Mouse (Mus musculus): ENCODE results near the gene Pop5. TPM values are rescaled to one million over a fixed set of nuclear protein-coding genes. Genes with fewer than 3 reads are reported as not detected.

Pop5 gene
- 100 to 1,000 TPM; 104 to 110 TPM for total RNA-seq (2021)

DNA sequence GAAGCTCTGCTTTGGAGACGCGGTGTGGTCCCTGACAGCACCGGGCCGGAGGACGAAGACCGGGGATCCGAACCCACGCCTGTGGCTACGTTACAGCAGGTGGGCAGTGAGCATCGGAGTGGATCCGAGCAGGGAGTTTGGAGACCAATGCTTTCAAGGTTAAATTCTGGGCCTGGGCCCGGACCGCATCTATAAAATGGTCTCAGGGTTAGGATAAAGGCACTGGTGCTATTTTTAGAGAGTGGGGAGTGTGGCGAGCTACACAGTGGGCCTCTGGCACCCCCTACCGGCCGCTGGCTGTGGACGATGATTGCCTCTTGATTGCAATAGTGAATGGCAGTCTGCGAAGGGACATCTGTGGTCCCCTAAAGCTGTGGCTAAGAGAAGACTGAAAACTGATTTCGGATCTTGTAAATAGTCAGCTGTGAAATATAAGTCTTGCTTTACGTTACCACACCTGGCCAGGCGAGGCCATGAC lies at the start of gene Pop5:
Gene Pop5 (plus strand): TSS at position 51 of the 478 bp plus-strand sequence.
- intact Hi-C loops (cut with DNase I), result loop anchor here (1.0 to 2.0 kb wide), 5 partner anchors 29 to 257 kb away; partner anchors contain the start of gene Mlec
- DNase-seq (ENCODE audit: low spot score in 2 of 2), result peak; percentile 90 to 93

DNA sequence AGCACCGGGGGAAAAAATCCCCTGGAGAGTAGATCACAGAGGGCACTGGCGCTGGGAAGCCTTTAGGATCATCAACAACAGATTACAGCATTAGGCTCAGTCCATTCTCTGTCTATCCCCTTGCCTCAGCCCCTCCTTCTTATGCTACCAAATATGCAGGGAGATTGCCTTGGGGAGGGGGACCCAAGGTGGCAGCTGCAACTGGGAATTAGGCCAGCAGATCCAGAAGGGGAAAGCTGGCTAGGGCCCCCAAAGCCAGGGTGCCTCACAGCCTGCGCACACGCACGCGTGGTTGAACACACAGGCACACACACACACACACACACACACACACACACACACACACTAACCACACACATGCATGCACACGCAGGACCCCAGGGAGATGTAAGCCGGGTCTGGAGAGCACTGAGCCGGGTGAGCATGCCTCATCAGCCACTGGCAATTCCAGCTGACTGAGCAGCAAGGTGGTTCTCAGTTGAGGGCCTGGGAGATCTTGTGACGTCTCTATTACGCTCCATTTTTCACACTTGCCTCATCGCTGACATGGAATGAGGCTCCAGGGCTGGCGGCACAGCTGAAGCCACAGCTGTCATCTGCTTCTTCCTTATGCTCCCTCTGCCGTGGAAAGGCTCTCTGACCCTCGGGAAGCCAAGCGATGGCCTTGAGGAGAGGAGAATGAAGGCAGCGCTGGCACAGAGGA lies 49.1 kb upstream of the Pop5 start:
- DNase-seq (ENCODE audit: low spot score in 2 of 2), result peak; percentile 23 to 73
- intact Hi-C loops (cut with DNase I), result loop anchor here (1.0 kb wide), 1 partner anchor 50 kb away; no protein-coding TSS in a partner anchor

DNA sequence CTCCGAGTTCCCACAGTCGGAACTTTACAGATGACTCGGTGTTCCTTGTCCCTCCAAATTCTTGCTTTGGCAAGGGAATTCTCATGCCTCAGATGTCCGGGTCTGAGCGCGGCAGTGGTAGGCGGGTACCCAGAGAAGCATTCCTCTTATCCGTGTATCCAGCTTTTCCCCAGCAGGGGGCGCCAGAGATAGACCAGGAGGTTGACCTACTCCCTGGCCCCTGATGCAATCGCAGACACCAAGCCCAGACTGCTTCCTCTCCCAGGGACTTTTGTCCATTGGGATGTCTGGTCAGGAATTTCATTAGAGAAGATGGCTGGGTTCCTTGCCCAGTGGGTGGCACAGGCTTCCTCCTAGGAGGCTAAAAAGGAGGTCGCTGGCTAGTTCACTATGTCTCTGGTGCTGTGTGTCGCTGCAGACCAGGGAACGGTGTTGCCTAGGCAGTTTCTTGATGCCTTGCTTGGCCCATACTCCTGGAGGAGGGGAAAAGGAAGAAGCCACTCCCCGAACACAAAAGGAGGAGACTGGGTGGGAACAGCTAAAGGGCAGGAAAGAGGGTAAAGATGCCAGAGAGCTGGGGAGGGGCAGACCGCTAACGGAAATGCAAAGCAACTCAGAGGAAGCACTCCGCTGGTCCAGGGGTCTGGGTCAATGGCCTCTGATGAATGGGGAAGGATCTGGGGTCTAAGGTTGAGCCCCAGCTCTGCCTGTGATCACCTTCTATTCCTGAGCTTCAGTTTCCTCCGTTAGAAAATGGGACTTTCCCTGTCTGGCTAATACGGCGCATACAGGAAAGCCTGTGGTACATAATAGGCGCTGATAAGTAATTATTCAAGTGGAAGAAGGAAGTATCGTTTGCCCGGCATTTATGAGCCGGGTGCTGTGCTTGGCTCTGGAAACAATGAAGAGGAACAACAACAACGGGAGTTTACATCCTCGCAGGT lies 48.2 kb upstream of the Pop5 start:
- intact Hi-C loops (cut with DNase I), result loop anchor here (1.0 kb wide), 1 partner anchor 49 kb away; no protein-coding TSS in a partner anchor

DNA sequence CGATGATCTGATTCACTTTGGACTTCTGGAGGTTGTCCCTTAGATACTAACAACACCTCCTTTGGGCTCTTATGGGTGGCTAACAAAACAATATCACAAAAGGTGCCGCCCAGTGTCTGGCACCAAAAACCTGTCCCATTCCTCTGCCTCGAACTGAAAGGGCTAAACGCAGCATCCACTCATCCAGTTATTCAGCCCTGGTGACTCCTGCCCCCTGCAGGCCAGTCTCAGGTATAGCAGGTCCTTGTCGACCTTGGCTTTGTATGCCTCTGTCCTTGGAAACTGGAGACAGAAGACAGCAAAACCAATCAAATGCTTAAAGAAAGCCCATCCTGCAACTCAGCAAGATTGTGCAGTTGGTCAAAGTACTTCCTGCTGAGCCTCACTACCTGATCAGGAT lies 46.8 kb upstream of the Pop5 start:
- intact Hi-C loops (cut with DNase I), result no loop called here
- no peak for DNase-seq (ENCODE audit: low spot score in 2 of 2)

More for the DNA sequence above, 48.2 kb upstream of the Pop5 start:
- peak; percentile 91 to 94 for DNase-seq (ENCODE audit: low spot score in 2 of 2)

DNA sequence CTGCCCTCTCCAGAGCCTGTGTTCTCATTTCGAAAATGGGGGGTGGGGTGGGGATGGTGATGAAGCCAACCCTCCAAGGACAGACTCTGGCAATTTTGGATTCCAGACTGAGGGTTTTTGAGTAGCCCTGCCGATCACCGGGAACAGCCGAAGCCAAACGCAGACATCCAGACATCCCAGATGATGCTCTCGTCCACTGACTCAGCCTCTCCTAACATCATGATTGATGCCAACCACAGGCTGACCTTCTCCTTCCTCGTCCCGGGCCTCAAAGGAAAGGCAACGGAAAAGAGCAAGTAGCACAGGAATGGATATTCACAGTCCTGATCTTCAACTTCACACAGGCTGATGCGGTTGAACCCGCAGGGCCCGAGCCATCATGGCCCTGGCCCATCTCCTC lies 45.6 kb upstream of the Pop5 start:
- intact Hi-C loops (cut with DNase I), result no loop called here
- no peak for DNase-seq (ENCODE audit: low spot score in 2 of 2)

DNA sequence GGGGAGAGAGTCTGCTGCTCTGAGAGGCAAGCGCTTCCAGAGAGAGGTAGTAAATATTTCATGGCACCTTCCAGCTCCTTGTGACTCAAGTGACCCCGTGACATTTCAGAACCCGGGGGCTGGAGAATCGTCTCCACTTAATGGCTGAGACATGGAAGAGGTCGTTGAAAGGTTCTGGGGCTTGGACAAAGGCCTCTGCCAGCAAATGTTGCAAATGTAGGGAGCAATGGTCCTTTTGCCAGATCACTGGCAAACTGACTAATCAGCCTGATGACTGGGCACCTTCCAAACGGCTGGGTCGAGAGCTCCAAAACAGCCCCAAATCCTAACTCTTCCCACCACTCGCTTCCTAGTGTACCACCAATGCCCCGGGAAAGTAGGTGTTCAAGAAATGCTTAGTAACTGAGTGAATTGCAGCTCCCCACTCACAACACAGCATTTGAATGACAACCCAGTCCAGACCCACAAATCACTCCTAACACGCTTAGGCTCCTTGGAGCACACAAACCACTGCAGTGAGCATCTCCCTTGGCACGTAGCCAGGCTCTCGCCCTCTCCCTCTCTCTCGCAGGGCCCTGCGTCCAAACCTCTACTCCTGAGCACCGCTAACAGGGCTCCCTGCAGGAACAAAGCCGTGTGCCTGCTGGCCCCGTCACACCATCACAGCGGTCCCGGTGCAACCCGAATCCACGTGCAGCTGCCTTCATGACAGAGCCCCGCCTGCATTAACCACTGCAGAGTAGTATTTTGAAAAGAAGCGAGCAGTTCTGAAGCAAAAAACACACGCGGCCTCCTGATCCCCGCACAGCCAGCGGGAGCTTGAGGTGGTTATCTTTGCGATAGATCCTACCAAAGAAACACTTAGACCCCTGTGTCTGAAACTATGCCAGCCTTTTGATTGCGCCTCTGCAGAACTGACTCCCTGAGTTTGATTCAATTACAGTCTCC lies 43.5 kb upstream of the Pop5 start:
- peak; percentile 49 to 50 for DNase-seq (ENCODE audit: low spot score in 2 of 2)
- intact Hi-C loops (cut with DNase I), result no loop called here

DNA sequence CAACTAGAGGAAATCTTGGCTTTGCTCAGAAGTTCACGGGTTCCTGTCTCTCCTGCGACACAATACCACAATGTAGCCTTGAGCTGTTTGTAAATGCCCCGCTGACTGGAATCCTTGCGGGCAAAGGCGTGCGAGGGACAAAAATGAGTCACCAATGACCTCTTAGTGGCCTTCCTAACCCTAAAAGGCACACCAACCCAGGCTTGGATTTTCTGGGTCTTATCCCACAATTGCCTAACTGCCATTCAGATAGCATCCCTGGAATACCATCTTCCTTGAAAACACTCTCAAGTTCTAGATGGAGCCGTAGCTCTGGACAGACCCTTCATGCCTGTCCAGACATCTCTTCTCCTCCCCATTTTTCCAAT lies 42.8 kb upstream of the Pop5 start:
- no peak for DNase-seq (ENCODE audit: low spot score in 2 of 2)
- intact Hi-C loops (cut with DNase I), result no loop called here

DNA sequence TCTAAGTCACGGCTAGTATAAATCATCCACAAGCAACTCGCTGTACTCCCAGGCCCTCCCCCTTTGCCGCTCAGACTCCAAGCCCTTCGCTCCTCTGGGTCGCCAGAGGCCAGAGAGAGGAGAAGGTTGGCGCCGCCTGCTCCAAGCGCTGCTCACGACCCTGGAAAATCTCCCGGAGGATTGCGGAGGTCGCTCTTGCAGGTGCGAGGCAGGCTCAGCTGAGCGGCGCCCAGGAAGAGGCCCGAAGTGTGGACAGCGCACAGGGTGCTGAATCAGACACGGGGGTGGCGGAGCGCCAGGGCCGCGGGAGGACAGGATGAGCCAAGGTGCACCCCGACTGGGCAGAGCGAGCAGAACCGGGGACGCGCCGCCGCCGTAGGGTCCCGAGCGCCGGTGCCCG lies 42.4 kb upstream of the Pop5 start:
- peak; percentile 49 to 70 for DNase-seq (ENCODE audit: low spot score in 2 of 2)
- intact Hi-C loops (cut with DNase I), result no loop called here

DNA sequence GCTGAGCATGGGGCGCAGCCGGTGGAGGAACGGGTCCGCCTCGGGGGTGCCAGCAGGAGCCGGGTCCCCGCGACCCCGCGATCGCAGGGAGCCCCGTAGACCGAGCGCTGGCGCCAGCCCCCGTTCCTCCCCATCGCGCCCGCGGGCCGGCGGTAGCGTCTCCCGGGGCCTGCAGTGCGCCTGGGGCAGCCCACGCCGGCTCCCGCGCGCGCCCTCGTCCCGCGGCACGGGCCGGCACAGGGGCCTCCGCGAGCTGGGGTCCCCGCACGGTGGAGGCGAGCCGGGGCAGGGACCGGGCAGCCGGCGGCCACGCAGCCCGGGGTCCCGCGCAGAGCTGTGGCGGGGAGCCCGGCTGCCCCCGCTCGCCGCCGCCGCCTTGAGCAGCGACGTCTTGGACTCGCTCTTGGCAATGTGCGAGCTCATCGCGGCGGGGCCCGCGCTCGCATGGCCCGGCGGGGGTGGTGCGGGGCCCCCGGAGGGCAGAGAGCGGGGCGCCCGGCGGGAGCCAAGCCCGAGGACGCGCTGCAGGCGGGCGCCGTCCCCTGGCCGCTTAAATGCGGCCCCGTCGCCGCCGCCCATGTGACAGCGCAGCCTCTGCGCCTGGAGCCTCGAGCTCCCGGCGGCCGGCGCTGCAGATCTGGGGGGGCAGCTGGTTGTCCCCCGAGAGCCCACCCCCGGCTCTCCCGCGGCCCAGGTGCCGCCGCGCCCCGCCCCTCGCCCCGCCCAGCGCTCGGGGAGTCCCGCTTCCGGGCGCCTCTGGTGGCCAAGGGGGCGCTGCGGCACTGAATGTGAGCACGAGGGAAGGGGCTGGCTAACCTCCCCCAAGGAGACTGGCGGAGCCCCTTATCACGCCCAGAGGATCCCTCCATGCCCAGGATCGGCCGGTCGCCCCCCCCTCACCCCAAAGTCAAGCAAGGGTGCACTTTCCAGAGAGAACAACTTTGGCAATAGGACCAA lies 41.7 kb upstream of the Pop5 start, which contains the start of gene Cabp1:
Gene Cabp1 (minus strand): TSS at position 713 of the 957 bp plus-strand sequence.
- intact Hi-C loops (cut with DNase I), result no loop called here

DNA sequence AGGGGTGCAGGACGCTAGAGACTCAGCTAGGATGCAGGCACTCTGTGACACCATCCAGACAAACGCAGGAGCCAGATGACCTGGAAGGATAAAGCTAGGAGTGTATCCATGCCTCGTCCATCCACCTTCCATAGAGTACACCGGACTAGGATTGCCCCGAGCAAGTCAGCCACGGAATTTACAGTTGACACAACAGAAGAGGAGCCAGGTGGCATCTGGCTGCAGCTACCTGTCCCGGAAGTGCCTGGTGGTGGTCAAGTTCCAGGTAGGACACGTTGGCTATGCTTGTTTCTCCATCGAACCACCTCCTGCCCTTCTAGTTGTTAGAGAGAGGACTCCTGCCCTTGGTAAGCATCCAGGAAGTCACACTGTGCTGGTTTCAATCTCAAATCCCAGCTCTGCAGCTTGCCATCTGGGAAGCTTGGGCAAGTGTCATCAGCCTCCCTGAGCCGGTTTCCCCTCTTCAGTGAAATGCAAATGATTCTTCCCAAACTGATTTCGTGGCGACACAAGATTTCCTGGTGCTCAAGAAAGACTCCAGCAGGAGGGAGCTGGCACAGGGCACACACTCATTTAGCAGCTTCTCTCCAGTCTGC lies 40.9 kb upstream of the Pop5 start:
- DNase-seq (ENCODE audit: low spot score in 2 of 2), result peak in 1 of 2 experiments; percentile 62
- intact Hi-C loops (cut with DNase I), result no loop called here

More for the DNA sequence above, 41.7 kb upstream of the Pop5 start, which contains the start of gene Cabp1:
- DNase-seq (ENCODE audit: low spot score in 2 of 2), result peak; percentile 69 to 74

DNA sequence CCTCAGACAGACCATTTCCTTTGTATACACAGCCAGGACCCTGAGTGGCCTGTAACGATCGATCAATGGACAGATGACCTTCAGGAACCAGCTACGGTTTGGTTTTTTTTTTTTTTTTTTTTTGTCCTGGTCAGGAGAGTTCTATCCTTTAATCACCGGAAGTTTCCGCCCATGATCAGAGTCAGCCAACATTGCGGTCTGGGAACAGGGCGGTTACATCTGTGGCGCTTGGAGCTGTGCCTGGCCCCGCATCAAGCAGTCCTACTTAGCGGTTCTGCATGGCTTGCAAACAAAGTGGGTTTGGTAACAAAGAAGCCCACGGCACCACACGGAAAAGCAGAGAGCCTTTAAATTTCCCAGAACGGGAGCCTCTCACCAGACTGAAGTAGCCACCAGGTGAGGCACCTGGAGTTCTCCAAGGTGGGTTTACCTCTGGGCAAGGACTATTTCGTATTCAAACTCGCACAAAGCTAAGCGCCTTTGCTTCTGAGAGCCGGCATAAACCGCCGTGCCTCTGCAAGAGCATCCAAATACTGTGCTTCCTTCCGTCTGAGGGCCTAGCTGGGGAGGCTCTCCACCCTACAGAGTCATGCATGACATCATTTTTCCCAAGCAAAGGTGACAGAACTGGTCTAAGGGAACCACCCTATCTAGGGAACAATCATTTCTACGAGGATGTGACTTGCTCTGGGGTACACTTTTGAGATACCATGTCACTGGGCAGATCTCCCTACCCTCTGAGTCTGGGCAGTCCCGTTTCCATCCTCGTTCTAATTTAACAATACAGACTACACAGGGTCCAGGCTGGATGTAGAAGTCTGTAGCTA lies 31.7 kb upstream of the Pop5 start:
- intact Hi-C loops (cut with DNase I), result no loop called here
- DNase-seq (ENCODE audit: low spot score in 2 of 2), result peak in 1 of 2 experiments; percentile 51

DNA sequence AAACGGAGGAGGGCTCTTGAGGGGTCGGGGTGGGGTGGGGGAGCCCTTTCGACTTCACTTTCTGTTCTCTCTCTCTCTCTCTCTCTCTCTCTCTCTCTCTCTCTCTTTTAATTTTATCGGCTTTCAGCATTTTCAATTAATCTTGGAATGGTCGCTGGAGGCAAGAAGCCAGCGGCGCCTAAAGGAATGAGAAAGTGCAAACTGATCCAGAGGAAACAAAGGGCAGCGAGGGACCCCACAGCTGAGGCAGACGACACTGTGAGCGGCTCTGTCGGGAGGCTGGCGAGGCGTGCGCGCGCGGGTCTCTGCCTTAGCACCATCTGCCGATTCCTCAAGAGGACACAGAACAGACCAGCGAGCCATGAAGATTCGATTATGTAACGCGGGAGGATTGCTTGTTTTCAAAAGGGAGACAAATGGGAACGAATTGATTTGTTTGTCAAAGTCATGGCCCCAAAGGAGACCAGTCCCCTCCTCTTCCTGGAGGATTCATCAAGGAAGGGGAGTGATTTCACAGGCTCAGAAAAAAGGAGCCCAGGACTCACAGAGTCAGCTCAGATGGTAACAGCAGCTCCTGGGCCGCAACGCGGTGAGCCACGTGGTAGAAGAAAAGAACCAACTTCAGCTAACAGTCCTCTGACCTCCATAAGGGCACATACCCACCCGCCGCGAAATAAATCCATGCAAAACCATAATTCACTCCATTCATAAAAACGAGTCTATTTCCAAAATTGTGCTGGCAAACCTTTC lies 30.9 kb upstream of the Pop5 start:
- intact Hi-C loops (cut with DNase I), result no loop called here

DNA sequence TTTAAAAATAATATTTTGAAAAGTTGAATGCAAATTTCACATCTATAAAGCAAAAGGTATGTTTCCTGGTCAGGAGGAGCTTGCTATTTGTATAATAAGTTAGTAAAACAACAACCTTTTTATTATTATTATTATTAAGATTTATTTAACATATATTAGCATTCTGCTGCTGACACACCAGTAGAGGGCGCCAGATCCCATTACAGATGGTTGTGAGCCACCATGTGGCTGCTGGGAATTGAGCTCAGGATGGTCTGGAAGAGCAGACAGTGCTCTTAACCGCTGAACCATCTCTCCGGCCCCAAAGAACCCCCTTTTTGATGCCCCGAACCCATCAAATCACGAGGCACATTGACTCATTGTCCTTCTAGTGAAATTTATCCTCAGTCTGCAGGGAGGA lies 28.4 kb upstream of the Pop5 start:
- DNase-seq (ENCODE audit: low spot score in 2 of 2), result no peak
- intact Hi-C loops (cut with DNase I), result loop anchor here (2.0 kb wide), 1 partner anchor 28 kb away; the partner anchor contains the start of gene Pop5

More for the DNA sequence above, 30.9 kb upstream of the Pop5 start:
- DNase-seq (ENCODE audit: low spot score in 2 of 2), result peak; percentile 65 to 85

DNA sequence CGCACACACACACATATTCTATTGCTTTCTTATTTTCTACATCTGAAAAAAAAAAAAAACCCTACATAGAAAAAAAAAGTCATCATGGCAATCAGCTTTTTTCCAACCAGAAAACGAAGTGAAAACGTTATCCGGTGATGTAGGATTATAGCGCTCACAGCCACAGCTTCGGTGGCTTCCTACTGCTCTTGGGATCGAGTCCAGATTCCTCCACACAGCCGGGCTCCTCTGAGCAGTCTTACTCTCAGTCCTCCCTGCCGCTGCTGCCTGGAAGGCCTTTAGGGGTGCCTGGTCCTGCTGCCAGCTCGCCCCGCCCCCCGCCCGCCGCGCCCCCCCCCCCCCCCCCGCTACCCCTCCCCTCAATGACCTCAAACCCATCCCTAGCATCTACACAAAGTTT lies 27.7 kb upstream of the Pop5 start:
- intact Hi-C loops (cut with DNase I), result loop anchor here (2.0 kb wide), 1 partner anchor 27 kb away; the partner anchor contains the start of gene Pop5
- peak in 1 of 2 experiments; percentile 83 for DNase-seq (ENCODE audit: low spot score in 2 of 2)

DNA sequence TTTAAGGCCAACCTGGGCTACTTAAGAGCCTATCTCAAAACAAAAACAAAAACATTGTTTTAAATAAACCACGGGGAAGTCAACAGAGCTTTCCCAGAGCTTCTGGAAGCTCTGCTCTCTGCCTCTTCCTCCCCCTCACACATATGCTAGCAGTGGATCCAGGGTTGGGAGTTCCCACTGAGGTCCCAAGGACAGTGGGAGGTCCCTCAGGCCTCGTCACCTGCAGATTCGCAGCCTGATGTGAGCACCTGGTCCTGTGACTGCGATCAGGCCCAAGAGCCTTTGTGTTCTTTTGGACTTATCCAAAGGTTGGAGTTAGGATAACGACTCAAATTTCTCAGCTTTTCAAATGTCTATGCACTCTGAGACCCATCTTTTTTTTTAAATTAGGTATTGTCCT lies 27.0 kb upstream of the Pop5 start:
- no peak for DNase-seq (ENCODE audit: low spot score in 2 of 2)
- intact Hi-C loops (cut with DNase I), result no loop called here

DNA sequence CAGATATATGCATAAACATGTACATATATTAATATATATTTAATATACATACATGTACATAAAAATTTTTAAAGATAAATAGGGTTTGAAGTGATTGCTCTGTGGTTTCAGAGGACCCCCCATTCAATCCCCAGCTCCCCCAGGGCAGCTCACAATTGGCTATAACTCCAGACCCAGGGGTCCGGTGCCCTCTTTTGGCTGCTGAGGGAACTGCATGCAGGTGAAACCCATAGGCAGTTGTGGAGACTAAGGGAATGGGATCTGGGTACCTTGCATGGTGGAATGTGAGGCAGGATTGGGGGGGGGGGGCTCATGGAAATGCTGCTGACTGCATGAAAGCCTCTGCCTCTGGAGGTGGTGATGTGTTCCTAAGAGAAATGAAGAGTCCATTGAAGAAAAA lies 25.3 kb upstream of the Pop5 start:
- DNase-seq (ENCODE audit: low spot score in 2 of 2), result no peak
- intact Hi-C loops (cut with DNase I), result no loop called here

Measured in left cerebral cortex, postnatal 25 days (tissue).